Mouse (Mus musculus): ENCODE results near the gene Etv6. TPM values are rescaled to one million over a fixed set of nuclear protein-coding genes. Genes with fewer than 3 reads are reported as not detected.
A peak's percentile ranks its signal among the peaks of the same experiment; 100 is the strongest.

Gene Etv6
- total and polyA plus RNA-seq, 2 experiments = 4.1 to 8.6 TPM

GRCm38 (mm10) chr6:134202176-134202575, 166.7 kb downstream of the Etv6 start:
- Histone ChIP-seq H3K4me3 (ENCODE audit: insufficient read depth, low read depth, low read length) (no peak overlapping the region), H3K4me1 (ENCODE audit: control insufficient read depth, insufficient read depth, low read length) (peaks cover 10% of the 10 kb centered on the region), H3K79me2 (ENCODE audit: control insufficient read depth, insufficient read depth, low read length) (peaks cover 5% of the 10 kb centered on the region), H3K27me3 (ENCODE audit: control insufficient read depth, insufficient read depth, low read length) (no peaks in the 10 kb centered on the region), H3K36me3 (ENCODE audit: control insufficient read depth, insufficient read depth, low read length) (no peaks in the 10 kb centered on the region; the same call in 1 of the 2 replicates), H3K9ac (ENCODE audit: low read depth, low read length) (no peak overlapping the region), H3K27ac (replicated peaks; ENCODE audit: insufficient read depth, low read depth, low read length) (no peak overlapping the region)
- no peak for DNase-seq (ENCODE audit: extremely low read depth, low read depth, low spot score)
- TF ChIP-seq CTCF (IDR thresholded peaks at IDR 0.05; ENCODE audit: low read depth, low read length) = no peak
- TF ChIP-seq POLR2A (IDR thresholded peaks at IDR 0.05; ENCODE audit: extremely low read depth, insufficient read depth, low read length) = no peak
- WGBS = 86% methylated on average over 5 of the region's 5 CpGs

GRCm38 (mm10) chr6:134205163-134205562, 169.7 kb downstream of the Etv6 start:
- H3K79me2 ChIP-seq (ENCODE audit: control insufficient read depth, insufficient read depth, low read length) = peaks cover under 1% of the 10 kb centered on the region
- WGBS = 89% methylated on average over 11 of the region's 11 CpGs
- no peak overlapping the region for H3K4me3 ChIP-seq (ENCODE audit: insufficient read depth, low read depth, low read length)
- H3K36me3 ChIP-seq (ENCODE audit: control insufficient read depth, insufficient read depth, low read length) = no peaks in the 10 kb centered on the region
- DNase-seq (ENCODE audit: extremely low read depth, low read depth, low spot score) = no peak
- peaks cover 25% of the 10 kb centered on the region for H3K4me1 ChIP-seq (ENCODE audit: control insufficient read depth, insufficient read depth, low read length)
- H3K27me3 ChIP-seq (ENCODE audit: control insufficient read depth, insufficient read depth, low read length) = no peaks in the 10 kb centered on the region
- H3K9ac ChIP-seq (ENCODE audit: low read depth, low read length) = no peak overlapping the region
- TF ChIP-seq CTCF (IDR thresholded peaks at IDR 0.05; ENCODE audit: low read depth, low read length) = no peak
- no peak for TF ChIP-seq POLR2A (IDR thresholded peaks at IDR 0.05; ENCODE audit: extremely low read depth, insufficient read depth, low read length)
- H3K27ac ChIP-seq (replicated peaks; ENCODE audit: insufficient read depth, low read depth, low read length) = no peak overlapping the region

- H3K9ac ChIP-seq (ENCODE audit: low read depth, low read length) = no peak overlapping the region
- no peak for DNase-seq (ENCODE audit: extremely low read depth, low read depth, low spot score)
- H3K4me1 ChIP-seq (ENCODE audit: control insufficient read depth, insufficient read depth, low read length) = peaks cover 25% of the 10 kb centered on the region
- 89% methylated on average over 5 of the region's 5 CpGs for WGBS
- H3K36me3 ChIP-seq (ENCODE audit: control insufficient read depth, insufficient read depth, low read length) = no peaks in the 10 kb centered on the region
- TF ChIP-seq CTCF (IDR thresholded peaks at IDR 0.05; ENCODE audit: low read depth, low read length) = no peak
- TF ChIP-seq POLR2A (IDR thresholded peaks at IDR 0.05; ENCODE audit: extremely low read depth, insufficient read depth, low read length) = no peak
- H3K79me2 ChIP-seq (ENCODE audit: control insufficient read depth, insufficient read depth, low read length) = no peaks in the 10 kb centered on the region; the same call in 1 of the 2 replicates
- H3K27ac ChIP-seq (replicated peaks; ENCODE audit: insufficient read depth, low read depth, low read length) = no peak overlapping the region
- H3K4me3 ChIP-seq (ENCODE audit: insufficient read depth, low read depth, low read length) = no peak overlapping the region
- no peaks in the 10 kb centered on the region for H3K27me3 ChIP-seq (ENCODE audit: control insufficient read depth, insufficient read depth, low read length)
Observed at GRCm38 (mm10) chr6:134205726-134206125, 170.2 kb downstream of the Etv6 start.

GRCm38 (mm10) chr6:134206251-134206650, 170.8 kb downstream of the Etv6 start:
- no peaks in the 10 kb centered on the region for H3K36me3 ChIP-seq (ENCODE audit: control insufficient read depth, insufficient read depth, low read length)
- H3K27me3 ChIP-seq (ENCODE audit: control insufficient read depth, insufficient read depth, low read length) = no peaks in the 10 kb centered on the region
- 53% methylated on average over 5 of the region's 5 CpGs for WGBS
- DNase-seq (ENCODE audit: extremely low read depth, low read depth, low spot score) = peak; percentile 76
- H3K4me3 ChIP-seq (ENCODE audit: insufficient read depth, low read depth, low read length) = no peak overlapping the region
- no peaks in the 10 kb centered on the region; the same call in 1 of the 2 replicates for H3K79me2 ChIP-seq (ENCODE audit: control insufficient read depth, insufficient read depth, low read length)
- no peak for TF ChIP-seq CTCF (IDR thresholded peaks at IDR 0.05; ENCODE audit: low read depth, low read length)
- no peak for TF ChIP-seq POLR2A (IDR thresholded peaks at IDR 0.05; ENCODE audit: extremely low read depth, insufficient read depth, low read length)
- H3K9ac ChIP-seq (ENCODE audit: low read depth, low read length) = no peak overlapping the region
- no peak overlapping the region for H3K27ac ChIP-seq (replicated peaks; ENCODE audit: insufficient read depth, low read depth, low read length)
- peaks cover 25% of the 10 kb centered on the region for H3K4me1 ChIP-seq (ENCODE audit: control insufficient read depth, insufficient read depth, low read length)

- Histone ChIP-seq H3K27ac (replicated peaks; ENCODE audit: insufficient read depth, low read depth, low read length) (peak overlapping the region; percentile 38), H3K27me3 (ENCODE audit: control insufficient read depth, insufficient read depth, low read length) (no peaks in the 10 kb centered on the region), H3K79me2 (ENCODE audit: control insufficient read depth, insufficient read depth, low read length) (no peaks in the 10 kb centered on the region; the same call in none of the 2 replicates), H3K4me1 (ENCODE audit: control insufficient read depth, insufficient read depth, low read length) (peaks cover 25% of the 10 kb centered on the region), H3K9ac (ENCODE audit: low read depth, low read length) (no peak overlapping the region), H3K4me3 (ENCODE audit: insufficient read depth, low read depth, low read length) (no peak overlapping the region), H3K36me3 (ENCODE audit: control insufficient read depth, insufficient read depth, low read length) (no peaks in the 10 kb centered on the region)
- 67% methylated on average over 19 of the region's 19 CpGs for WGBS
- no peak for TF ChIP-seq CTCF (IDR thresholded peaks at IDR 0.05; ENCODE audit: low read depth, low read length)
- DNase-seq (ENCODE audit: extremely low read depth, low read depth, low spot score) = peak; percentile 62
Observed at GRCm38 (mm10) chr6:134207391-134208179, 172.1 kb downstream of the Etv6 start.
